Mouse (Mus musculus) embryonic fibroblast, embryonic 13.5 days (primary cell): ENCODE measurements around the gene Tmem206.

Experiments used
- CTCF ChIP-seq: IDR thresholded peaks from 2 replicates; pipeline ENCODE4 v1.5.1; 2011; ENCODE audit warnings: mild to moderate bottlenecking, control low read depth, low read length, moderate library complexity, borderline replicate concordance; ENCODE audit not compliant: insufficient read depth
- POLR2A ChIP-seq: IDR thresholded peaks from 2 replicates; pipeline ENCODE4 v1.6.1; 2011; ENCODE audit warnings: low read depth, mild to moderate bottlenecking, control low read depth, low read length, moderate library complexity

DNA sequence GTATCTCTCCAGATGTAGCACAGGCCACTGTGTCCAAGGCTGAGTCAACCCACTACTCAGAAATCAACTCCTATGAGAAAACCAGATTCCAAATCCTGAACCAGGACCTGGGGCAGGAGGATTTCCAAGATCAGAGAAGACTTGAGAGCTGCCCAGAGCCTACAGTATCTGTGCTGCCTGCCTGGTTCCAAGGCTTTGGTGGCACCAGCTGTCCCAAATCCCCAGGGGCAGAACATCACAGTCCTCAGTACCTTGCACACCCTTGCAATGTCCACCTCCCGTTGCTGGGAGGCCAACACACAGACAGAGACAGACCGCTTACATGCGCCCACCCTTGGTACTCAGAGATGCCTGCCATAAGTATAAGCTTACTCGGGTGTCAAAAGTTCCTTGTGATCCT lies 27.4 kb upstream of the Tmem206 start:
- TF ChIP-seq CTCF: no peak
- TF ChIP-seq POLR2A: no peak
